Mouse (Mus musculus): ENCODE data around the gene Figla.

Gene Figla

GRCm38 (mm10) chr6:86069856-86070255 is 53.9 kb downstream of the Figla start:
- DNase-seq (ENCODE audit: low read depth, low spot score): no peak

- no peak for DNase-seq (ENCODE audit: low read depth, low spot score)
Measured at GRCm38 (mm10) chr6:86070277-86070676, 54.3 kb downstream of the Figla start.
